Mouse (Mus musculus) gonadal fat pad, adult 2 months (tissue): Measurements from ENCODE around the gene Sec14l2. TPM values are rescaled to one million over a fixed set of nuclear protein-coding genes. Genes with fewer than 3 reads are reported as not detected.

Experiments
- DNase-seq: peaks from one replicate; pipeline ENCODE4 v3.0.0-alpha.2; 2012; ENCODE audit warnings: low read depth
- polyA plus RNA-seq: library from polyadenylated mRNA; depleted of rRNA; stranded (reverse); fragments of >200 nt; gene quantifications from 2 replicates; pipeline ENCODE4 v1.2.3, GENCODE M21; 2012; rRNA removed

Sec14l2 gene
- polyA plus RNA-seq = 15.2 and 19.6 TPM in 2 replicates

DNA sequence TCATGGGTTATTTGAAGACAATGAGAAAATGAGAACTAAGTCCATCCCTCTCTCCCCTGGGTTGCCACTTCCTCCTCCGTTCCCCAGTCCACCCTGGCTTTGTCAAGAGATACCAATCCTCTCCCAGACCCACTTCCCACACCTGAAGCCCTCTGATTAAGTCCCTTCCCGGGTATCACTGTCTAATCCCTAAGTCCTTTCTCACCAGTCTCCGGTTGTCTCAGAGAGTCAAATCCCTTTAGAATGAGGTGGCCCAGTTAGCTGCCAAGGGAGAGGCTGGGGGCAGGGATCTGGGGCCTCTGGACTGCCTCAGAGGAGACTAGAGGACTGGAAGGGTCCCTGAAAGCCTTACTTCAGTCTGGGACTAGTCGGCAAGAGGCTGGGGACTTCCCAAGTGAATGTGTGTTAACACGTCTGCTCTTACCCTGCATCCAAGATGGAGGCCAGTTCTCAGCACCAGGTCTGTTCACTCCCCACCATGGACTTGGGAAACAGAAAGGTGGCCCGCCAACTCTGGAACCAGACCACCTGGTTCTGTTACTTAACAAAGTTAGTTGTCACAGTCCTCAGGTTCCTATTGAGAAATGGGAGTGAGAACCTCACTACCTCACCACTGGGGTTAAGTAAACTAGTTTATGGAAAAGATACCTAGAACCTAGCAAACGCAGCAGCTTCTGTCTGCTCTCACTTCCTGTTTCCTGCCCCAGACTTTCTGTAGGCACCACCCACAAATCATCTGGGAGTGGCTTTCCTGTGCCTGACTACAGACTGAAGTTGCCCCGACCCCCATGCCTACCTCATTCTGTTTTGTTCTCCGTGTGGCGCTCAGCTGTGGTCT lies at the start of gene Sec14l2:
Gene Sec14l2, minus strand, starts transcription at position 674 of the 838 bp plus-strand sequence.
- DNase-seq = no peak

DNA sequence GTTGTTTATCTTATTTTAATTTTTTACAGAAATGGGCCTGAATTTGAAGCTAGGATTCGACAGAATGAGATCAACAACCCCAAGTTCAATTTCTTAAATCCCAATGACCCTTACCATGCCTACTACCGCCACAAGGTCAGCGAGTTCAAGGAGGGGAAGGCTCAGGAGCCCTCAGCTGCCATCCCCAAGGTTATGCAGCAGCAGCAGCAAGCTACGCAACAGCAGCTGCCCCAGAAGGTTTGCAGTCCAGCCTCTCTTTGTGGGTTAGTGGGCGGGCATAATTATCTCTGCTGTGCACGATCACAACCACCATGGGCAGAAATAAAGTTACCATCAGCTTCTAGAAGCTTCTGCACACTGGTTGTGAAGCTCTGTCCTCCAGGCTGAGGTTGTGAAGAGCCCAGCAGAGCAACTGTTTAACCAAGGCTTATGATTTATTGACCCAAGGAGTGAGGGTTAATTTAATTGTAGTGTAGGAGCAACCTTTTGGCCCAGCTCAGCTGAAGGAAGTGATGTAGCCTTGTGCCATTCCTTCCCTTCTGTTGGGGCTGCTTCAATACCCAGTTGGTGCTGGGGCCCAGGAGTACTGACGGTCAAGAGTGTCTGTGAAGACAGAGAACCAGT lies 43.4 kb upstream of the Sec14l2 start:
- DNase-seq = no peak

DNA sequence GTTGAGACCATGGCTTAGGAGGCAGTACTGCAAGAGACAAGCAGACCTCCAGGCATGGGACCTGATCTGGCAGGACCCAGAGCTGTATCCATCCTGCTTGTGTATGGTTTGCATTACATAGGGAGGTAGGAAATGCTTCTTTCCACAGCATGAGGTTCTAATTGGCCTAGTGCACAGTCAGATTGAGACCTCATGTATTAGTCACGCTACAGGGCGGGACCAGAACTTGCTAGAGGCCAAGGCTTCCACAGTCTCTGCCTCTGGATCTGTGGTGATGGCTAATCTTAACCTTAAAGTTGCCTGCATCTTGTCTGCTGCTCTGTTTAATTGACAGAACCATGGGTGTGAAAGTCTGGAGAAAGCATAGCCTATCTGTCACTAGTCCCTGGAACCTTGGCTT lies 41.5 kb upstream of the Sec14l2 start:
- DNase-seq = no peak

GRCm38 (mm10) chr11:4160758-4161480 lies 37.7 kb upstream of the Sec14l2 start:
- DNase-seq = no peak

GRCm38 (mm10) chr11:4159808-4160708 lies 36.8 kb upstream of the Sec14l2 start, which contains the start of the genes Ccdc157 and Sf3a1:
Gene Ccdc157, minus strand, starts transcription at chr11:4160293.
Gene Sf3a1, plus strand, starts transcription at chr11:4160350.
- peak; percentile 10 for DNase-seq

DNA sequence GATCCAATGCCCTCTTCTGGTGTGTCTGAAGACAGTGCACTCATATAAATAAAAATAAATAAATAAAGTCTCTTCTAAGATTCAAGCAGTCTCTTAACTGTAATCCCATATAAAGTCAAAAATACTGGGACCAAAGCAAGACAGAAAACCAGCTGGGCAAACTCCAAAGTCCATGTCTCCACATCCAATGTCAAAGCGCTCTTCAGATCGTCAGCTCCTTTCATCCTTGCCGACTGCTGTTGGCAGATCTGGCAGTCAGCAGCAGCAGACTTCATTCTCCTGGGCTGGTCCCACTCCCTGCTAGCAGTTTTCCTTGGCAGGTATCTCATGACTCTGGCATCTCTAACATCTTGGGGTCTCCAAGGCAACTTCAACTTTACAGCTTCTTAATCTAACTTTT lies 35.5 kb upstream of the Sec14l2 start:
- DNase-seq = no peak

DNA sequence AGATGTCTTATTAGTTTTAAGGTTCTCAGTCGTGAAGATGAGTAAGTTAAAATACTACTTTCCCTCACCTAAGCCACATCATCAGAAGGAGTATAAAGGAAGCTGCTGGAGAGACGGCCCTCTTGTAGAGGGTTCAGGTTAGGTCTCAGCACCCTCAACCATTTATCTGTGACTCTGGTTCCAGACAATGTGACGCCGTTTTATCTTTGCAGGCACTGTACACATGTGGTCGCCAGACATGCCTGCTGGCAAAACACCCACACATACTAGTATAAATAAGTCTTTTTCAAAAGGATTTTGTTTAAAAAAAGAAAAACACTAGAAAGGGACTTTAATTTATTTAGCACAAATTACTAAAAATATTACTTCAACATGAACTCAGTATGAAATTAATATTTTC lies 32.4 kb upstream of the Sec14l2 start:
- no peak for DNase-seq

DNA sequence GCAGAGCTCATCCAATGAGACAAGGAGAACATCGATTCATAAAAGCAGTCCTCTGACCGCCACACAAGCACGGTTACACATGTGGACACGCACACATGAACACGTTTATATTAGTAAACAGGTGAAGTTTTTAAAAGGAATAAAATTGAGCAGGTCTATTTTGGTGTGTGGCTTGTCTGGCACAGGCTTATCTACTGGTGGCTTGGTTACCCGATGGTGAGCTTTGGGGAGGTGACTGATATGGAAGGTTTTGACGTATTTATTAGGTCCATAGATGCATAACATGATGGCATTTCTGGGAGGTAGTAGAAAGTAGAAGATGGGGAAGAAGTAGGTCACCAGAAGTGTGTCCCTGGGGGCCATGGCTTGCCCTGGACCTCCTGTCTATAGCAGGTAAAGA lies 30.5 kb upstream of the Sec14l2 start:
- no peak for DNase-seq

GRCm38 (mm10) chr11:4149886-4150285 lies 26.7 kb upstream of the Sec14l2 start:
- DNase-seq = no peak

GRCm38 (mm10) chr11:4148536-4149156 lies 25.4 kb upstream of the Sec14l2 start:
- no peak for DNase-seq

GRCm38 (mm10) chr11:4148120-4148519 lies 24.9 kb upstream of the Sec14l2 start:
- DNase-seq = no peak

- DNase-seq = no peak
Observed at GRCm38 (mm10) chr11:4147098-4147497, 23.9 kb upstream of the Sec14l2 start.

- DNase-seq = no peak
Observed at GRCm38 (mm10) chr11:4146381-4146780, 23.2 kb upstream of the Sec14l2 start.

DNA sequence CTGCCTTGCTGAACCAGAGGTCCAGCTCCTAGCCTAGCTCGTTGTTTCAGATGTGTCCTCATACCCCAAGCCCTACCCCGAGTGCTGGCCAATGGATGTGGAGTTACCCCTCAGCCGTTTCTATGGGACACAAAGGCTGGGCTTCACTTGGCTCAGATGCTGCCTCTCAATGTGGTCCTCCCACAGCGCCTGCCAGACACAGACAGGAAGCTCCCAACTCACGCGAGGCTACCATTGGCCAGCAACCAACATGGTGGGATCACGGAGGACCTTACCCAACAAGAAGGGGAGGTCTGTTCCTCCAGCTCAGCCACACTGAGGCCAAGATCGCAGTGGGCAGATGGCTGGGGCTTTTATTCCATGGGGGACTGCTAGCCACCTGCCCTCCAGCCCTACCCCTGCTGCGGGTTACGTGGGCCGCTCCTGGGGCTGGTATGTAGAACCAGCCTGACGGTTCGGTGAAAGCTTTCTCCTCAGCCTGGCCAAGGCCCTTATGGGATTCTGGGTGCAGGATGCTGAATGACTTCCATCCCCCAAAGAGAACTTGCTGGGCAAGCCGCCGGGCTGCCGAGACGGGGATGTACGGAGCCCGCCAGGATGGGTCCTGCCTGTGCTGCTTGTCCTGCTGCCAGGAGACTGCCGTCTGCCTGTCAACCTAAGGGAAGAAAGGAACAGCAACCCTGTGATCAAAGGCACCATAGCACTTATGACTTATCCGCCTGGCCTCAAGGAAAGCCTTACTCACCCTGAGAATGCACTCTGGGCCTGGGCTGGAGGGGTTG lies 20.3 kb upstream of the Sec14l2 start:
- DNase-seq = no peak

- no peak for DNase-seq
Observed at GRCm38 (mm10) chr11:4142352-4142751, 19.1 kb upstream of the Sec14l2 start.

- DNase-seq = no peak
Observed at GRCm38 (mm10) chr11:4141505-4141904, 18.3 kb upstream of the Sec14l2 start.

DNA sequence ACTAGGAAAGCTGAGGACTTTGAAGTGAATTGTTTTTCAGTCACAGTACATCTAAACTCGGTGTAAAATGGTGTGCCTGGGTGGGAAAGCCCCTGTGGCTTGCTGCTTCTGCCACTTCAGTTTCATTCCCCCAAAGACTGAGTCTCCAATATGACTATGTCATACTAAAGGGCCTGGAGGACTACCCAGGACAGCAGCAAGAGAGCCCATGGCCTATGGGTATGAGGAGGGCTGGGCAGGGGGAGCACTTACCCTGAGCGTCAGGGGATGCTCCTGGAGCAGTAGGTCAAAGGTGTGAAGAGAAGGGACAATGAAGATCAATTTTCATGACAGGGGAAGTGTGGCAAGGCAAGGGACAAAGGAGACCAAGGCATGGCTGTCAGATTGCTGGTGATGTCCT lies 15.7 kb upstream of the Sec14l2 start:
- no peak for DNase-seq

- no peak for DNase-seq
Observed at GRCm38 (mm10) chr11:4134986-4135935, 12.0 kb upstream of the Sec14l2 start, which contains the start of gene Rnf215. Gene Rnf215, plus strand, starts transcription at chr11:4135202.

GRCm38 (mm10) chr11:4134400-4134799 lies 11.2 kb upstream of the Sec14l2 start:
- DNase-seq = no peak
